Mouse (Mus musculus): Measurements from ENCODE around the gene Rbfox3. TPM values are rescaled to one million over a fixed set of nuclear protein-coding genes. Genes with fewer than 3 reads are reported as not detected.
A peak's percentile ranks its signal among the peaks of the same experiment; 100 is the strongest.

Rbfox3 gene
- polyA plus RNA-seq, 1 experiment from 2014 or later, result 77.9 TPM

GRCm38 (mm10) chr11:118495065-118495464 lies 416.3 kb downstream of the Rbfox3 start:
- H3K27me3 ChIP-seq, result no peaks in the 10 kb centered on the region
- peaks cover 15% of the 10 kb centered on the region for H3K4me1 ChIP-seq (replicated peaks)
- no peak overlapping the region for H3K4me2 ChIP-seq
- no peaks in the 10 kb centered on the region for H3K36me3 ChIP-seq
- WGBS, result 53% methylated on average over 5 of the region's 5 CpGs
- ATAC-seq (ENCODE audit: low FRiP score, low read depth), result no peak
- no peaks in the 10 kb centered on the region for H3K9me3 ChIP-seq
- H3K27ac ChIP-seq (replicated peaks), result no peak overlapping the region
- H3K4me3 ChIP-seq, result no peak overlapping the region
- no peak overlapping the region for H3K9ac ChIP-seq

GRCm38 (mm10) chr11:118494001-118494737 lies 417.2 kb downstream of the Rbfox3 start:
- H3K9me3 ChIP-seq, result no peaks in the 10 kb centered on the region
- H3K27ac ChIP-seq (replicated peaks), result no peak overlapping the region
- 89% methylated on average over 12 of the region's 12 CpGs for WGBS
- ATAC-seq (ENCODE audit: low FRiP score, low read depth), result no peak
- H3K9ac ChIP-seq, result no peak overlapping the region
- no peaks in the 10 kb centered on the region for H3K36me3 ChIP-seq
- H3K27me3 ChIP-seq, result no peaks in the 10 kb centered on the region
- no peak overlapping the region for H3K4me3 ChIP-seq
- peaks cover 24% of the 10 kb centered on the region for H3K4me1 ChIP-seq (replicated peaks)
- no peak overlapping the region for H3K4me2 ChIP-seq

- no peaks in the 10 kb centered on the region for H3K36me3 ChIP-seq
- peaks cover 31% of the 10 kb centered on the region for H3K4me1 ChIP-seq (replicated peaks)
- H3K4me3 ChIP-seq, result no peak overlapping the region
- no peak overlapping the region for H3K27ac ChIP-seq (replicated peaks)
- no peak overlapping the region for H3K4me2 ChIP-seq
- H3K9ac ChIP-seq, result no peak overlapping the region
- no peaks in the 10 kb centered on the region for H3K9me3 ChIP-seq
- WGBS, result 84% methylated on average over 2 of the region's 2 CpGs
- no peak for ATAC-seq (ENCODE audit: low FRiP score, low read depth)
- no peaks in the 10 kb centered on the region for H3K27me3 ChIP-seq
Observed at GRCm38 (mm10) chr11:118493458-118493857, 417.9 kb downstream of the Rbfox3 start.

GRCm38 (mm10) chr11:118491230-118491629 lies 420.2 kb downstream of the Rbfox3 start:
- H3K27ac ChIP-seq (replicated peaks), result no peak overlapping the region
- no peak for ATAC-seq (ENCODE audit: low FRiP score, low read depth)
- WGBS, result 89% methylated on average over 7 of the region's 7 CpGs
- peaks cover 40% of the 10 kb centered on the region for H3K4me1 ChIP-seq (replicated peaks)
- H3K9me3 ChIP-seq, result no peaks in the 10 kb centered on the region
- no peak overlapping the region for H3K4me3 ChIP-seq
- no peaks in the 10 kb centered on the region for H3K36me3 ChIP-seq
- H3K9ac ChIP-seq, result no peak overlapping the region
- H3K4me2 ChIP-seq, result no peak overlapping the region
- H3K27me3 ChIP-seq, result no peaks in the 10 kb centered on the region

- Histone ChIP-seq H3K27ac (replicated peaks) (no peak overlapping the region), H3K27me3 (no peaks in the 10 kb centered on the region), H3K9me3 (no peaks in the 10 kb centered on the region), H3K9ac (no peak overlapping the region), H3K4me2 (no peak overlapping the region), H3K4me1 (replicated peaks) (peaks cover 40% of the 10 kb centered on the region), H3K36me3 (no peaks in the 10 kb centered on the region), H3K4me3 (no peak overlapping the region)
- 20% methylated on average over 22 of the region's 22 CpGs for WGBS
- no peak for ATAC-seq (ENCODE audit: low FRiP score, low read depth)
Observed at GRCm38 (mm10) chr11:118490566-118491218, 420.7 kb downstream of the Rbfox3 start.

GRCm38 (mm10) chr11:118488907-118489270 lies 422.5 kb downstream of the Rbfox3 start:
- H3K9me3 ChIP-seq, result no peaks in the 10 kb centered on the region
- peak; percentile 27; the same call in 1 of the 2 replicates for ATAC-seq (ENCODE audit: low FRiP score, low read depth)
- no peak overlapping the region for H3K9ac ChIP-seq
- no peak overlapping the region for H3K4me3 ChIP-seq
- H3K27me3 ChIP-seq, result no peaks in the 10 kb centered on the region
- peaks cover 44% of the 10 kb centered on the region for H3K4me1 ChIP-seq (replicated peaks)
- H3K4me2 ChIP-seq, result no peak overlapping the region
- no peaks in the 10 kb centered on the region for H3K36me3 ChIP-seq
- 36% methylated on average over 12 of the region's 12 CpGs for WGBS
- peak overlapping the region; percentile 51 for H3K27ac ChIP-seq (replicated peaks)

- Histone ChIP-seq H3K27me3 (no peaks in the 10 kb centered on the region), H3K36me3 (no peaks in the 10 kb centered on the region), H3K4me1 (replicated peaks) (peaks cover 44% of the 10 kb centered on the region), H3K9me3 (no peaks in the 10 kb centered on the region), H3K4me2 (no peak overlapping the region), H3K4me3 (no peak overlapping the region), H3K9ac (no peak overlapping the region), H3K27ac (replicated peaks) (peak overlapping the region; percentile 51)
- WGBS, result 70% methylated on average over 8 of the region's 8 CpGs
- 0 out of 2 replicates have a peak, but pooled peaks have one; percentile 12 for ATAC-seq (ENCODE audit: low FRiP score, low read depth)
Observed at GRCm38 (mm10) chr11:118488191-118488906, 423.0 kb downstream of the Rbfox3 start.

GRCm38 (mm10) chr11:118486881-118487772 lies 424.3 kb downstream of the Rbfox3 start:
- Histone ChIP-seq H3K36me3 (no peaks in the 10 kb centered on the region), H3K9ac (no peak overlapping the region), H3K27me3 (no peaks in the 10 kb centered on the region), H3K27ac (replicated peaks) (no peak overlapping the region), H3K4me3 (no peak overlapping the region), H3K4me1 (replicated peaks) (peaks cover 41% of the 10 kb centered on the region), H3K9me3 (no peaks in the 10 kb centered on the region), H3K4me2 (no peak overlapping the region)
- no peak for ATAC-seq (ENCODE audit: low FRiP score, low read depth)
- whole genome bisulfite sequencing, result 83% methylated on average over 29 of the region's 29 CpGs

- Histone ChIP-seq H3K4me1 (replicated peaks) (peaks cover 41% of the 10 kb centered on the region), H3K27me3 (no peaks in the 10 kb centered on the region), H3K4me3 (no peak overlapping the region), H3K4me2 (no peak overlapping the region), H3K36me3 (no peaks in the 10 kb centered on the region), H3K9ac (no peak overlapping the region), H3K9me3 (no peaks in the 10 kb centered on the region), H3K27ac (replicated peaks) (no peak overlapping the region)
- 70% methylated on average over 6 of the region's 6 CpGs for WGBS
- ATAC-seq (ENCODE audit: low FRiP score, low read depth), result no peak
Observed at GRCm38 (mm10) chr11:118486281-118486680, 425.1 kb downstream of the Rbfox3 start.

- WGBS, result 97% methylated on average over 3 of the region's 3 CpGs
- H3K4me2 ChIP-seq, result no peak overlapping the region
- H3K9ac ChIP-seq, result no peak overlapping the region
- no peak for ATAC-seq (ENCODE audit: low FRiP score, low read depth)
- peaks cover 40% of the 10 kb centered on the region for H3K4me1 ChIP-seq (replicated peaks)
- H3K9me3 ChIP-seq, result no peaks in the 10 kb centered on the region
- no peaks in the 10 kb centered on the region for H3K27me3 ChIP-seq
- H3K4me3 ChIP-seq, result no peak overlapping the region
- no peaks in the 10 kb centered on the region for H3K36me3 ChIP-seq
- no peak overlapping the region for H3K27ac ChIP-seq (replicated peaks)
Observed at GRCm38 (mm10) chr11:118485780-118486179, 425.6 kb downstream of the Rbfox3 start.

- no peak for ATAC-seq (ENCODE audit: low FRiP score, low read depth)
- H3K36me3 ChIP-seq, result no peaks in the 10 kb centered on the region
- H3K4me3 ChIP-seq, result no peak overlapping the region
- no peak overlapping the region for H3K27ac ChIP-seq (replicated peaks)
- 73% methylated on average over 11 of the region's 11 CpGs for WGBS
- no peaks in the 10 kb centered on the region for H3K27me3 ChIP-seq
- no peaks in the 10 kb centered on the region for H3K9me3 ChIP-seq
- H3K4me1 ChIP-seq (replicated peaks), result peaks cover 35% of the 10 kb centered on the region
- H3K4me2 ChIP-seq, result no peak overlapping the region
- H3K9ac ChIP-seq, result no peak overlapping the region
Observed at GRCm38 (mm10) chr11:118485338-118485737, 426.1 kb downstream of the Rbfox3 start.

Measured in hindbrain, embryonic 15.5 days (tissue).